Mouse (Mus musculus) neural tube, embryonic 11.5 days (tissue): ENCODE results near the gene Wipf2. TPM values are rescaled to one million over a fixed set of nuclear protein-coding genes. Genes with fewer than 3 reads are reported as not detected.

ENCODE experiments used
- ATAC-seq: fragments of 200-750 bp; cut with Nextera tagmentation; 2 replicates; pipeline ENCODE4 v1.8.0; 2017; ENCODE audit warnings: moderate number of reproducible peaks, mild to moderate bottlenecking, moderate TSS enrichment, moderate library complexity; ENCODE audit not compliant: insufficient read depth, low FRiP score, low TSS enrichment
- DNase-seq: peaks from one replicate; pipeline ENCODE4 v3.0.0-alpha.2; 2015; ENCODE audit warnings: low spot score
- H3K27ac ChIP-seq: fragments of 300-500 bp; sonication (generic); 2 replicates; pipeline ENCODE4 v1.5.1; 2014; ENCODE audit warnings: low read depth, mild to moderate bottlenecking, low read length
- H3K27me3 ChIP-seq: fragments of 300-500 bp; sonication (generic); 2 replicates; pipeline ENCODE4 v1.6.1; 2014; ENCODE audit warnings: mild to moderate bottlenecking, low read length, mixed read lengths; ENCODE audit not compliant: control insufficient read depth, insufficient read depth
- H3K36me3 ChIP-seq: fragments of 300-500 bp; sonication (generic); 2 replicates; pipeline ENCODE4 v1.6.1; 2014; ENCODE audit warnings: mild to moderate bottlenecking, low read length, moderate library complexity, mixed read lengths; ENCODE audit not compliant: control insufficient read depth, insufficient read depth
- H3K4me1 ChIP-seq: fragments of 300-500 bp; sonication (generic); 2 replicates; pipeline ENCODE4 v1.6.1; 2014; ENCODE audit warnings: low read length, mixed read lengths; ENCODE audit not compliant: control insufficient read depth, insufficient read depth
- H3K4me2 ChIP-seq: fragments of 300-500 bp; sonication (generic); 2 replicates; pipeline ENCODE4 v1.6.1; 2014; ENCODE audit warnings: low read depth, mild to moderate bottlenecking, moderate library complexity
- H3K4me3 ChIP-seq: fragments of 300-500 bp; sonication (generic); 2 replicates; pipeline ENCODE4 v1.5.1; 2014; ENCODE audit warnings: low read depth, low read length
- H3K9ac ChIP-seq: fragments of 300-500 bp; sonication (generic); 2 replicates; pipeline ENCODE4 v1.6.1; 2014; ENCODE audit warnings: mild to moderate bottlenecking, low read length
- H3K9me3 ChIP-seq: fragments of 300-500 bp; sonication (generic); 2 replicates; pipeline ENCODE4 v1.6.1; 2016; ENCODE audit warnings: low read length; ENCODE audit not compliant: control insufficient read depth
- WGBS: fragments of 180-500 bp; shearing (Covaris S2); extraction: QIAGEN DNeasy Blood & Tissue Kit; methylation state at CpG from one replicate; pipeline ENCODE4 v1.1.7; 2014; 5-methylcytosine and 5-hydroxymethylcytosine counted together
- polyA plus RNA-seq: library from polyadenylated mRNA; unstranded; fragments of >200 nt; fragmentation: Nextera tagmentation; extraction: Ambion mirVana; gene quantifications from 2 replicates; pipeline ENCODE4 v1.2.1, GENCODE M21; 2014

Wipf2 gene
- polyA plus RNA-seq, 1 experiment from 2014 or later: 5.6 TPM

DNA sequence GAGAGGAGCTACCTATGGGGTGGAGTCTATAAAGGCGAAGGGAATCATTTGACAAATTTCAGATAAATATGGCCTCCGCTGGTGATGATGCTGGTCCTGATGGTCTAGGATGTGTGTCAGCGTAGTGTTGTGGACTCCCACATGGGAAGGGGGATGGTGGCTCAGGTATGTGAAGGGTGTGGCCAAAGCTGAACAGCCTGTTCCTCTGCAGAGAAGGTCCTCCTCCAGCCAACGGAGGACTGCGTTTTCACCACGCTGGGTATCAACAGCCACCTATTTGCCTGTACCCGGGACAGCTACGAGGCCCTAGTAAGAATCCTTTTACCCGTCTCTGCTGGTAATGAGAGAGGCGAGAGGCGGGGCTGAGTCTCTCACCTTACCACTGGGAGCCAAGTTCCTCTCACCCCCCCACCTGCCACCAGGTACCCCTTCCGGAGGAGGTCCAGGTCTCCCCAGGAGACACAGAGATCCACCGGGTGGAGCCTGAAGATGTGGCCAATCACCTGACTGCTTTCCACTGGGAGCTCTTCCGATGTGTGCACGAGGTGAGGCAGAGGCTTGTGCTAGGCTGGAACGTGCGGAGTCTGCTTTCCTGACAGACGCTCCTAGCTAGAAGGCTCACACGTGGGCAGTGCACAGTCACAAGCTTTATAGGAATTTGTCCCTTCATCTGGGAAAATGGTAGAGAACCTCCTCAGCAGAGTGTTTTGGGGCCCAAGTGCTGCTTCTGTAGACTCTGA, 16.4 kb upstream of the Wipf2 start:
- DNase-seq (no peak), ATAC-seq (no peak)
- no peaks in the 10 kb centered on the region for H3K36me3 ChIP-seq
- no peaks in the 10 kb centered on the region for H3K27me3 ChIP-seq
- H3K9me3 ChIP-seq: no peaks in the 10 kb centered on the region
- H3K9ac ChIP-seq: no peak overlapping the region
- 69% methylated on average over 19 of the region's 19 CpGs for WGBS
- H3K4me2 ChIP-seq: no peak overlapping the region
- no peak overlapping the region for H3K27ac ChIP-seq
- H3K4me1 ChIP-seq: peaks cover 15% of the 10 kb centered on the region
- no peak overlapping the region for H3K4me3 ChIP-seq

DNA sequence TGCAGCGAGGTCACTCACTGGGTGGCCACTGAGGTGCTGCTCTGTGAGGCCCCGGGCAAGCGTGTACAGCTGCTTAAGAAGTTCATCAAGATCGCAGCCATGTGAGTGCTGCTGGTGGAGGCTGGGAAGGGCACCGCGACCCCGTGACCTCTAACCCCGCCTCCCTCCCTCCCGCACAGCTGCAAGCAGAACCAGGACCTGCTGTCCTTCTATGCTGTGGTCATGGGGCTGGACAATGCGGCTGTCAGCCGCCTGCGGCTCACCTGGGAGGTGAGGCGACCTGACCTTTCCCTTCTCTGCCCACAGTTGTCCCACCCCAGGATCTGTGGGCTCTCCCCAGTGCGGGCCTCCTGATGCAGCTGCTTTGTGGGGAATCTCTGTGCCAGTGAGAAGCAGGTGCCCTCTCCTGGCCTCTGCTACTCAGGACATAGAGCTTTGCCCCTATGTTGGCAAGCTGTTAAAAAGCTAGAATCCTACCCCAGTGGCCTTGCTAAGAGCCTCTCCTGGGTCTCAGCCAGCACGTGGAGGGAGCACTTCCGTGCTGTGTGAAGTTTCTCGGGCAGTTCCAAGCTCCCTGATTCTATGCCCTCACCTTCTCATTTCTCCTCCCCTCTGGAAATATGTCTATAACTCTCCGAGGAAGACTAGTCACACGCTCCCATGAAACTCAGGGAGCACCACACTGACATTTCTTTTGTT, 14.1 kb upstream of the Wipf2 start:
- ATAC-seq (no peak), DNase-seq (no peak)
- no peak overlapping the region for H3K27ac ChIP-seq
- H3K9ac ChIP-seq: peak overlapping the region; percentile 11; the same call in 1 of the 2 replicates
- H3K4me1 ChIP-seq: peaks cover 15% of the 10 kb centered on the region
- H3K27me3 ChIP-seq: no peaks in the 10 kb centered on the region
- no peak overlapping the region for H3K4me2 ChIP-seq
- H3K9me3 ChIP-seq: no peaks in the 10 kb centered on the region
- 7% methylated on average over 19 of the region's 19 CpGs for WGBS
- no peak overlapping the region for H3K4me3 ChIP-seq
- no peaks in the 10 kb centered on the region for H3K36me3 ChIP-seq

DNA sequence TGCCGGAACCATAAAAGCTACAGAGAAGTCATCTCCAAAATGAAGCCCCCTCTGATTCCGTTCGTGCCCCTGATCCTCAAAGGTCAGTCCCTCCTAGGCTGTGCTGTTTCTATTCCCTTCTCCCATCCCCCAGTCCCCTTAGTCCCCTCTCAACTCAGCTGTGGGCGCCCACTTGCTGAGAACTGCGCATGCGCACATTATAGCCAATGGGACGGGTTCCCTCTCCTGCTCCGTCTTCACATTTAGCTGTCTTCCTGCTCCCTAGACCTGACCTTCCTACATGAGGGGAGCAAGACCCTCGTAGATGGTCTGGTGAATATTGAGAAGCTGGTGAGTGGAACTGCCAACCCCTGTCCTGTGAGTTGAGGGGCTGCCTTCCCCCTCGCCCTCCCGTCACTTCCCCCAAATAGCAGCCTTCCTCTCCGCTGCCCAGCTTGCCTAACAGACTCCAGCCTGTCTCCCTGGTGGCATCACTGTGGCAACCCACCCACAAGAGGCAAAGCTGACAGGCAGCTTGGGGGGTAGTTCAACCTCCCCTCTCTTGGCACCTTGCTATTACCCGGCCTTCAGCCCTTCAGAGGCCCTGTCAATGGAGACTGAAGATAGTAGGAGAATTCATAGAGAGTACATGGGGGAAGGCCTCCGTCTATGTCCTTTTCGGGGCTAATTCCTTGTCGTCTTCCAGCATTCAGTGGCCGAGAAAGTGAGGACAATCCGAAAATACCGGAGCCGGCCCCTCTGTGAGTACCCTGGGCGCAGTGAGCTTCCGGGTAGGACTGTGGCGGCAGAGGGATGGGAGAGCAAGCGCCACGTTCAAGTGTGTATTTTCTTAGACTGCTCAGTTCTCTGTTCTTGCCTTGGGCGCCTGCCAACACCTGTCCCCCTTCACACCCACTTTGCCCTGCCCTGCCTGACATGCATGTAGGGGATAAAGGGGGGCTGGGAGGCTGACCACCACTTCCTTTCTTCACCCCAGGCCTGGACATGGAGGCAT, 13.0 kb upstream of the Wipf2 start:
- 54% methylated on average over 26 of the region's 26 CpGs for WGBS
- Histone ChIP-seq H3K4me2 (peak overlapping the region; percentile 19), H3K4me3 (no peak overlapping the region; the same call in 1 of the 2 replicates), H3K9ac (no peak overlapping the region; the same call in 1 of the 2 replicates), H3K27ac (no peak overlapping the region), H3K36me3 (no peaks in the 10 kb centered on the region), H3K4me1 (peaks cover 15% of the 10 kb centered on the region), H3K27me3 (no peaks in the 10 kb centered on the region), H3K9me3 (no peaks in the 10 kb centered on the region)
- ATAC-seq (0 out of 2 replicates have a peak, but pooled peaks have one; percentile 41), DNase-seq (peak; percentile 69)

DNA sequence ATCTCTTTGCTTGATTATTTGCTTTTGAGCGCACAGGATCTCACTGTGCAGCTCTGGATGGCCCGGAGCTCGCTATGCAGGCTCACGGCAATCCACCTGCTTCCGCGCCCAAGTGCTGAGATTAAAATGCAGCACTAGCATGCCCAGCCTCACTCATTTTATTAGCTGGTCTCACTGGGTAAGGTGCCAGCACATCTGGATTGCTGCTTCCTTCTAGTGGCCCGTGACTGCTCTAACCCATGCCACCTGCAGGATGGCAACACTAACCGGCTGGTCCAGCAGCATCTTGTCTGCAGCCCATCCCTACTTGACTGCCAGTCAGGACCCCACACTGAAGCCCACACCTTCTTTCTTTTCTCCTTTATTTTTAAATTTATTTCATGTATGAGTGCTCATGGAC, 9.3 kb upstream of the Wipf2 start:
- ATAC-seq (no peak), DNase-seq (no peak)
- no peaks in the 10 kb centered on the region for H3K9me3 ChIP-seq
- H3K4me2 ChIP-seq: no peak overlapping the region
- WGBS: 92% methylated on average over 8 of the region's 8 CpGs
- H3K36me3 ChIP-seq: no peaks in the 10 kb centered on the region
- H3K9ac ChIP-seq: 0 out of 2 replicates have a peak overlapping the region, but pooled peaks have one; percentile 1
- peaks cover 13% of the 10 kb centered on the region for H3K4me1 ChIP-seq
- no peaks in the 10 kb centered on the region for H3K27me3 ChIP-seq
- no peak overlapping the region for H3K4me3 ChIP-seq
- H3K27ac ChIP-seq: no peak overlapping the region

DNA sequence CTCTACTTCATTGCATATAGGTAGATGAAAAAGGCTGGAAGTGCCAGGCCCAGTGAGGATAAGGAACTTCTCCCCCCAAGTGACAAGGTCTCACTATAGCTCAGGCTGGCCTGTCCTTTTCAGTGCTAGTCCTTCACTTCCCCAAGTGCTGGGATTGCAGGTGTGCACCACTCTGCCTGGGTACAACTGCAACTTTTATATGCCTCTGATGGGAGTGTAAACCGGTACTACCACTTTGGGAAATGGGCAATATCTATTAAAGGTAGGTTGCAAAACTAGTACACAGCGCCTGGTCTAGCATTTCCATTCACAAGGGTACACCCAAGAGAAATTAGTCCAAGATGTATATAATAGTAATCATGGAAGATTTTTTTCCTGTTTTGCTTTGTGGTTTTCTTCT, 8.8 kb upstream of the Wipf2 start:
- no peak overlapping the region for H3K4me2 ChIP-seq
- no peak for ATAC-seq
- no peak overlapping the region for H3K4me3 ChIP-seq
- H3K27ac ChIP-seq: no peak overlapping the region
- 92% methylated on average over 2 of the region's 2 CpGs for WGBS
- no peak for DNase-seq
- no peaks in the 10 kb centered on the region for H3K36me3 ChIP-seq
- no peaks in the 10 kb centered on the region for H3K9me3 ChIP-seq
- no peak overlapping the region for H3K9ac ChIP-seq
- H3K27me3 ChIP-seq: no peaks in the 10 kb centered on the region
- peaks cover 8% of the 10 kb centered on the region for H3K4me1 ChIP-seq

DNA sequence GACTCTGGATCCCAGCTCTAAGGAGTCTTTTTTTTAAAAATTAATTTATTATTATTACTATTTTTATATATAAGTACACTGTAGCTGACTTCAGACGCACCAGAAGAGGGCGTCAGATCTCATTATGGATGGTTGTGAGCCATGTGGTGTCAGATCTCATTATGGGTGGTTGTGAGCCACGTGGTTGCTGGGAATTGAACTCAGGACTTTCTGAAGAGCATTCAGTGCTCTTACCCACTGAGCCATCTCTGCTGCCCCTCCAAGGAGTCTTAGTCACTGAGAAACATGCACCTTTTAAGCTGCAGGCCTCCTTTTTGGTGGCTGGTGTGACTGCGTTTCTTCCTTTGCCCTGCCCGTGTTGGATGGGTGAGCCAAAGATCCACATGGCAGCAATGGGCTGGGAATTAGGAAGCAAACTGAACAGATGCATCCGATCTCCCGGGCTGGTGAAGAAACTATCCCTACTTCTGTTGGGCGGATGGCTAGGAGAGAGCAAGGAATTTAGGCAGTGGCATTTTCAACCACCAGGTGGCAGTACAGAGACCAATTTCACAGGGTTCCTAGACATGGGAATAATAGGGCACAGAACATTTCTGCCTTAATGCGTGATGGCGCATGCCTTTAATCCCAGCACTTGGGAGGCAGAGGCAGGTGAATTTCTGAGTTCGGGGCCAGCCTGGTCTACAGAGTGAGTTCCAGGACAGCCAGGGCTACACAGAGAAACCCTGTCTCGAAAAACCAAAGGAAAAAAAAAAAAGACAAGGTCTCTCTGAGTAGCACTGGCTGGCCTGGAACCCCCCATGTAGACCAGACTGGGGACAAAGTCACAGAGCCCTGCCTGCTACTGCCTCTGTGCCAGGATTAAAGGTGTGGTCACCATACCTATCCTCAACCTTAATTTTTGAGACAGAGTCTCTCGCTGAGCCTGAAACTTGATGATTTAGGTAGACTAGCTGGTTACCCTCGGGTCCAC, 4.4 kb upstream of the Wipf2 start:
- peak; percentile 87 for DNase-seq
- ATAC-seq: 0 out of 2 replicates have a peak, but pooled peaks have one; percentile 39
- no peaks in the 10 kb centered on the region for H3K36me3 ChIP-seq
- H3K27me3 ChIP-seq: no peaks in the 10 kb centered on the region
- H3K4me3 ChIP-seq: no peak overlapping the region
- H3K27ac ChIP-seq: no peak overlapping the region
- 36% methylated on average over 14 of the region's 14 CpGs for WGBS
- 0 out of 2 replicates have a peak, but pooled peaks cover 3% of the 10 kb centered on the region for H3K4me1 ChIP-seq
- H3K9me3 ChIP-seq: no peaks in the 10 kb centered on the region
- no peak overlapping the region for H3K9ac ChIP-seq
- H3K4me2 ChIP-seq: no peak overlapping the region

DNA sequence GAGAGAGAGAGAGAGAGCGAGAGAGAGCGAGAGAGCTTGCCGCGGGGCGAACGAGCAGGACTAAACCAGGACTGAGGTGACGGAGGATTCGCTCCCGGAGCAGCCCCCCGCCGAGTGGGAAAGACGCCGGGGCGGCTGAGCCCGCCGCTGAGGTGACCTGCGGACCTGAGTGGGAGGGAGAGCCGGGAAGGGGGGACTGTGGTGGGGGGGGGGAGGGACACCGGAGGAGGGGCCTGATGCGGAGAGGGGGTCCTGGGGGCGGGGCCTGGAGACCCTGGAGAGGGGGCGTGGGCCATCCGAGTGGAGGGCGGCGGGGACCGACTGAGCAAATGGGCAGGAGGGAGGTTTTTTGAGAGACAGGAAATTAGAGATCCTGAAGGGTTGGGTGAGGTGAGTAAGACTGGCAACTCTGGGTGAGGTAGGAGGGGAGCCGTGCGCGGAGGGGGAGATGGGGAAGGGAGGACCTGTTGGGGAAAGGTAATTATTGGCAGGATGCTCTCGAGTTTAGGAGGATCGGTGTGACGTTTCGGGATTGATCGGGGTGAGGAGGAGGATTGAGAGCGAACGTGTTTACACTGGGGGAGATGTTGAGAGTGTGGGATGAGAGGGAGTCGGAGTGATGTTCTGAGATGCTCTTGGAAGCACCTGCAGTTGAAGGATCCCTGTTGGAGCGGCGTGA, 452 bp downstream of the Wipf2 start:
- WGBS: under 1% methylated on average over 28 of the region's 39 CpGs
- ATAC-seq: peak; percentile 70
- no peaks in the 10 kb centered on the region for H3K9me3 ChIP-seq
- peak overlapping the region; percentile 69 for H3K27ac ChIP-seq
- peak overlapping the region; percentile 78 for H3K4me2 ChIP-seq
- 0 out of 2 replicates have a peak, but pooled peaks cover 2% of the 10 kb centered on the region for H3K36me3 ChIP-seq
- H3K4me1 ChIP-seq: peaks cover 8% of the 10 kb centered on the region
- peak overlapping the region; percentile 56 for H3K9ac ChIP-seq
- DNase-seq: peak; percentile 78
- H3K27me3 ChIP-seq: no peaks in the 10 kb centered on the region
- peak overlapping the region; percentile 71 for H3K4me3 ChIP-seq
